Mouse (Mus musculus): ENCODE measurements around the gene Lipc. TPM values are rescaled to one million over a fixed set of nuclear protein-coding genes. Genes with fewer than 3 reads are reported as not detected.

The Lipc gene
- total and polyA plus RNA-seq, 3 experiments: 0.11 TPM; not detected in 2

DNA sequence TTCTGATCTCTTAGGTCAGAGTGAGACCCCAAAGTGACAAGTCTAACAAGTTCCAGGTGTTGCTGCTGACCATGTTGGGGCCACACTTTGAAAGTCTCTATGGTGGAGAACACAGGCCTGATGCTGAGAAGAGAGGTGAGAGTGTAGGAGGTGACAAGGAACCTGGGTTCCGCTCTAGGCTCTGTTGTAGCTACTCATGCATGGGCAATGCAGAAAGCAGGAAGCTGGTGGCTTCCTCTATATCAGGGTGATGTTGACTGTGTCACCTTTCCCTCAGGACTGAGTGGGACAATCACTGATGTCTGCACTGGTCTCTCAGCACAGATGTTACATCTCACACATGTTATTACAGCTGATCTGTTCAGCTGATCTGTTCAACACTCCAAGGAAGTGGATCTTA, 57.8 kb downstream of the Lipc start:
- peaks cover 29% of the 10 kb centered on the region for H3K4me1 ChIP-seq (ENCODE audit: insufficient read depth, low read depth, low read length)
- no peak for ATAC-seq (ENCODE audit: extremely low read depth, insufficient number of reproducible peaks, low FRiP score, poor library complexity, severe bottlenecking)

DNA sequence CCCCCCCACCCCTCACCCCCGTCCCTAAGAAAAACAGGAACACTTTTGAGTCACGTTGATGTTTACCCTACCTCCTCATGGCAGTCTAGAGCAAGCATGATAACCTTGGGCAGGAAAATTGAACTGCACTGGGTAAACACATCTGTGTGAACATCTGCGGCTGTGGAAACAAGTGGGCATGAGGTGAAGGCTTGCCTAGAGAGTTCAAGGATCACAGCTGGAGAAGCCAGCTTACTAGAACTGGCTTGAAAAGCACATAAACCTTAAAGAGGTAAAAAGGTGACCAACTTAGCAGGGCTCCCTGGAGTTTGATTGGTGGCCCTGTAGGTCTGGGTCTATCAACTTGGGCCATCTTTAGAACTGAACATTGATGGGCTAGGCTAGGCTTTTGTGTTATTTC, 58.5 kb downstream of the Lipc start:
- Histone ChIP-seq H3K4me3 (ENCODE audit: low read depth, low read length) (no peak overlapping the region), H3K27me3 (ENCODE audit: insufficient read depth, low read length) (no peaks in the 10 kb centered on the region), H3K9me3 (replicated peaks) (no peaks in the 10 kb centered on the region), H3K4me1 (ENCODE audit: insufficient read depth, low read depth, low read length) (peaks cover 32% of the 10 kb centered on the region), H3K36me3 (replicated peaks) (no peaks in the 10 kb centered on the region)
- ATAC-seq (ENCODE audit: extremely low read depth, insufficient number of reproducible peaks, low FRiP score, poor library complexity, severe bottlenecking): no peak
- no peak for DNase-seq (ENCODE audit: low spot score)
- TF ChIP-seq GATA2 (IDR thresholded peaks at IDR 0.05; ENCODE audit: borderline replicate concordance, low read depth, low read length) (no peak), CTCF (IDR thresholded peaks at IDR 0.05; ENCODE audit: low read depth, low read length) (no peak)

More for the DNA sequence above, 57.8 kb downstream of the Lipc start:
- no peaks in the 10 kb centered on the region for H3K27me3 ChIP-seq (ENCODE audit: insufficient read depth, low read length)
- no peaks in the 10 kb centered on the region for H3K36me3 ChIP-seq (replicated peaks)
- no peaks in the 10 kb centered on the region for H3K9me3 ChIP-seq (replicated peaks)
- no peak overlapping the region for H3K4me3 ChIP-seq (ENCODE audit: low read depth, low read length)
- DNase-seq (ENCODE audit: low spot score): no peak
- TF ChIP-seq GATA1 (IDR thresholded peaks at IDR 0.05; ENCODE audit: borderline replicate concordance, low read length): no peak
- TF ChIP-seq TAL1 (conservative IDR thresholded peaks at IDR 0.05; ENCODE audit: low read depth, low read length): no peak
- TF ChIP-seq POLR2AphosphoS5 (IDR thresholded peaks at IDR 0.05; ENCODE audit: insufficient replicate concordance, low read depth, low read length): no peak
- no peak for TF ChIP-seq CTCF (IDR thresholded peaks at IDR 0.05; ENCODE audit: low read depth, low read length)
- no peak for TF ChIP-seq GATA2 (IDR thresholded peaks at IDR 0.05; ENCODE audit: borderline replicate concordance, low read depth, low read length)

DNA sequence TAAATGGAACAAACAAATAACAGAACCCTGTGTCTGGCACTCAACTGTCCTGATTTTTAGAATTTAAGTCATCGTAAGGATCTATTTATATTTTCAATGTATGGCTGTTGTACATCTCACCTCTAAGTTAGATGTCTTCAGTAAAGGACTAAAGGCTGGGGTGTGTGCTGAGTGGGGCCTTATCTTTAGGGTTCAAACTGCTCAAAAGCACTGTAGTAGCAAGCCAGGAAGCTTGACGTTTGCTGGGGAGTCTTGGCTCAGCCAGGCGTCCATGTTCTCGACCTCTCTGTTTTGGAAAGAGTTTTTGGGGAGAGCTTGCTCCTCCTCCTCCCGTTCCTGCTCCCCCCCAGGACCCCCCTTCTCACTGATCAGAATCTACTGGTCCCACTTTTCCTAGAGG, 59.4 kb downstream of the Lipc start:
- no peak for ATAC-seq (ENCODE audit: extremely low read depth, insufficient number of reproducible peaks, low FRiP score, poor library complexity, severe bottlenecking)

DNA sequence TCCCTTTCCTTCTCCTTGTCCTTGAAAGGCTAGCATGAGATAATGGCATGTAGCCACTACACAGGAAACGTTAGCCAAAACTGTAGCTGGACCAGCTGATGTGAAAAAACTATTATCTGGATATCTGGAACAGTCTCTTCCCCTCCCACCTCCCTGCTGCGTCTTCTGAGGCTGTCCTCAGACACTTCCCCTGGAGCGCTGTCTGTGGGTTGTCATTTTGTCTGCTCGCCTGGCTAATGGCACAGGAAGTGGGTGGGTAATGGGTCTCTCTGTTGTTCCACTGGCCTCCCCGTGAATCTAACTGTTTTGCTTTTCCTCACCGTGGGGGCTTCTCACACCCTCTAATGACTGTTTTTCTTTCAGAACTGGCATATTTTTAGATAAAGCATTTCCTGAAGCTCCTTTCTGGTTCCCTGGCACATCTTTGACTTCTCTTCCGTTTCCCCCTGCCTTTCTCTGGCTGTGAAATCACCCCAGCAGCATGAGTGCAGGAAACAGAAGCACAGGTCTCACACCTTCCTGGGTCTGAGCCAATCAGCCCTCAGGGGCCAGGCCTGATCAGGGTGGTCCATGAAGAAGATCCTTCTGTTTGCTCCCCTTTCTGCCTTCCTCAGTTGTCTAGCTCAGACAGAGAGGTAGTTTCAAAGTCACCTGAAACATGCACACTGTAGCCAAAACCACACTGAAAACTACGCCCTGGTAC, 60.4 kb downstream of the Lipc start:
- Histone ChIP-seq H3K4me1 (ENCODE audit: insufficient read depth, low read depth, low read length) (peaks cover 37% of the 10 kb centered on the region), H3K4me3 (ENCODE audit: low read depth, low read length) (no peak overlapping the region), H3K9me3 (replicated peaks) (no peaks in the 10 kb centered on the region), H3K27me3 (ENCODE audit: insufficient read depth, low read length) (no peaks in the 10 kb centered on the region), H3K36me3 (replicated peaks) (no peaks in the 10 kb centered on the region)
- TF ChIP-seq GATA2 (IDR thresholded peaks at IDR 0.05; ENCODE audit: borderline replicate concordance, low read depth, low read length): no peak
- no peak for TF ChIP-seq TAL1 (conservative IDR thresholded peaks at IDR 0.05; ENCODE audit: low read depth, low read length)
- TF ChIP-seq CTCF (IDR thresholded peaks at IDR 0.05; ENCODE audit: low read depth, low read length): no peak
- no peak for TF ChIP-seq GATA1 (IDR thresholded peaks at IDR 0.05; ENCODE audit: borderline replicate concordance, low read length)
- peak; percentile 19 for DNase-seq (ENCODE audit: low spot score)
- ATAC-seq (ENCODE audit: extremely low read depth, insufficient number of reproducible peaks, low FRiP score, poor library complexity, severe bottlenecking): peak; percentile 66; the same call in 1 of the 2 replicates

More for the DNA sequence above, 59.4 kb downstream of the Lipc start:
- H3K4me1 ChIP-seq (ENCODE audit: insufficient read depth, low read depth, low read length): peaks cover 37% of the 10 kb centered on the region
- DNase-seq (ENCODE audit: low spot score): no peak
- no peaks in the 10 kb centered on the region for H3K36me3 ChIP-seq (replicated peaks)
- TF ChIP-seq POLR2AphosphoS5 (IDR thresholded peaks at IDR 0.05; ENCODE audit: insufficient replicate concordance, low read depth, low read length) (no peak), GATA1 (IDR thresholded peaks at IDR 0.05; ENCODE audit: borderline replicate concordance, low read length) (no peak), GATA2 (IDR thresholded peaks at IDR 0.05; ENCODE audit: borderline replicate concordance, low read depth, low read length) (no peak), TAL1 (conservative IDR thresholded peaks at IDR 0.05; ENCODE audit: low read depth, low read length) (no peak), CTCF (IDR thresholded peaks at IDR 0.05; ENCODE audit: low read depth, low read length) (no peak)
- no peaks in the 10 kb centered on the region for H3K9me3 ChIP-seq (replicated peaks)
- no peaks in the 10 kb centered on the region for H3K27me3 ChIP-seq (ENCODE audit: insufficient read depth, low read length)
- no peak overlapping the region for H3K4me3 ChIP-seq (ENCODE audit: low read depth, low read length)

DNA sequence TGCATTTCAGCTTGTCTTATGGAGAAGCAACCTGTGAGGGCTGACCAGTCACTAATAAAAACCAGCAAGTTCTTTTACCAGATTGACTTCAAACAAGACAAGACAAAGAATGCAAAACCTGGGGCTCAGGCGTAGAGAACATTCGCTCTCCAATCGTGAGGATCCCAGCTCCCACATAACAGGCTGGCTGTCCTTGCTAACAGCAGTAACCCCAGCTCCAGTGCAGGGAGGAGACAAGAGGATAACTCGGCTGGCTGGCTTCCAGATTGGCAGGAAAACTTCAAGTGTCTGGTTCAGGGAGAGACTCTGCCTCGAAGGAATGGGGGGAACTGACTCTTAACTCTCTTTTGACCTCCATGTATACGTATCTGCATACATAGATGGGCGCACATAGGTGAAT, 61.3 kb downstream of the Lipc start:
- H3K27me3 ChIP-seq (ENCODE audit: insufficient read depth, low read length): no peaks in the 10 kb centered on the region

DNA sequence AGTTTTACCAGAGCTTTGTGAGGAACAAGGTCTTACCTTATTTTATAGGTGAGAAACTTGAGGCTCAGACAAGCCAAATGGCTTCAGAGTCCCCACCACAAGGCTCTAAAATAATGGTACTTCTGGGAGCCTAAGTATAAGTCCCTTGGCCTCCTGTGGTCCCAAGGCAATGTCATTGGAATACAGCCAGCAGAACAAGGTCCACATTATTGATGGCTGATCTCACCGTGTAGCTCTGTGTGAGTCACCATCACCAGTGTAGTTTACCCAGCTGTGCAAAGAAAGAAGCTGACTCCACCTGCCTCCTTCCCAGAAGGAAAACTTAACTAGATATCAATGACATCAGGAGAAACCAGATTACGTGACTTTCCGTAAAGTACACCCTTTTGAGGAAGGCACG, 63.1 kb downstream of the Lipc start:
- DNase-seq (ENCODE audit: low spot score) (no peak), ATAC-seq (ENCODE audit: extremely low read depth, insufficient number of reproducible peaks, low FRiP score, poor library complexity, severe bottlenecking) (no peak)
- TF ChIP-seq GATA2 (IDR thresholded peaks at IDR 0.05; ENCODE audit: borderline replicate concordance, low read depth, low read length): no peak
- TF ChIP-seq POLR2AphosphoS5 (IDR thresholded peaks at IDR 0.05; ENCODE audit: insufficient replicate concordance, low read depth, low read length): no peak
- no peak for TF ChIP-seq GATA1 (IDR thresholded peaks at IDR 0.05; ENCODE audit: borderline replicate concordance, low read length)
- TF ChIP-seq CTCF (IDR thresholded peaks at IDR 0.05; ENCODE audit: low read depth, low read length): no peak
- Histone ChIP-seq H3K36me3 (replicated peaks) (no peaks in the 10 kb centered on the region), H3K27me3 (ENCODE audit: insufficient read depth, low read length) (no peaks in the 10 kb centered on the region), H3K4me1 (ENCODE audit: insufficient read depth, low read depth, low read length) (peaks cover 43% of the 10 kb centered on the region), H3K9me3 (replicated peaks) (no peaks in the 10 kb centered on the region), H3K4me3 (ENCODE audit: low read depth, low read length) (no peak overlapping the region)

More for the DNA sequence above, 61.3 kb downstream of the Lipc start:
- H3K9me3 ChIP-seq (replicated peaks): no peaks in the 10 kb centered on the region
- no peak for TF ChIP-seq GATA2 (IDR thresholded peaks at IDR 0.05; ENCODE audit: borderline replicate concordance, low read depth, low read length)
- H3K36me3 ChIP-seq (replicated peaks): no peaks in the 10 kb centered on the region
- H3K4me1 ChIP-seq (ENCODE audit: insufficient read depth, low read depth, low read length): peaks cover 37% of the 10 kb centered on the region
- no peak for DNase-seq (ENCODE audit: low spot score)
- H3K4me3 ChIP-seq (ENCODE audit: low read depth, low read length): no peak overlapping the region
- ATAC-seq (ENCODE audit: extremely low read depth, insufficient number of reproducible peaks, low FRiP score, poor library complexity, severe bottlenecking): no peak

DNA sequence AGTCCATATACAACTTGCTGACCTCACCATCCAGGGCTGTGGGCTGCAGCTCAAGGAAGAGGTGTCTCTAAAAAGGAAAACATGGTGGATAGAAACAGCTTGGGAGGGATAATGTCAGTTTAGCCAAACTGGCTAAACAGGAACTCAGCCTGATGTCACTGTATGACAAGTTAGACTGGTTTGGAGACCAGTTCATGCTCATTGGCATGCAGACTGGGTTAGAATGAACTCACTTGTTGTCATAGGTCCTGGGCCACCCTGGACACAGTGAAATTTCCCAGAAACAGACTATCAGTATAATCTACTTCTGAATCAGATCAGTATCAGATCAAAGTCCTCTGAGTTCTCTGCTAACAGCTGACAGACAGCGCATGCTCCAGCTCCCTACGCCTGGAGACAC, 63.5 kb downstream of the Lipc start:
- no peak for ATAC-seq (ENCODE audit: extremely low read depth, insufficient number of reproducible peaks, low FRiP score, poor library complexity, severe bottlenecking)
- H3K9me3 ChIP-seq (replicated peaks): no peaks in the 10 kb centered on the region
- TF ChIP-seq CTCF (IDR thresholded peaks at IDR 0.05; ENCODE audit: low read depth, low read length) (no peak), GATA2 (IDR thresholded peaks at IDR 0.05; ENCODE audit: borderline replicate concordance, low read depth, low read length) (no peak), TAL1 (conservative IDR thresholded peaks at IDR 0.05; ENCODE audit: low read depth, low read length) (no peak), POLR2AphosphoS5 (IDR thresholded peaks at IDR 0.05; ENCODE audit: insufficient replicate concordance, low read depth, low read length) (no peak), GATA1 (IDR thresholded peaks at IDR 0.05; ENCODE audit: borderline replicate concordance, low read length) (no peak)
- no peak overlapping the region for H3K4me3 ChIP-seq (ENCODE audit: low read depth, low read length)
- H3K27me3 ChIP-seq (ENCODE audit: insufficient read depth, low read length): no peaks in the 10 kb centered on the region
- no peak for DNase-seq (ENCODE audit: low spot score)
- peaks cover 46% of the 10 kb centered on the region for H3K4me1 ChIP-seq (ENCODE audit: insufficient read depth, low read depth, low read length)
- no peaks in the 10 kb centered on the region for H3K36me3 ChIP-seq (replicated peaks)
